Comparison of ENCODE assay signal across 8 mouse cellular contexts in the genomic region with DNA sequence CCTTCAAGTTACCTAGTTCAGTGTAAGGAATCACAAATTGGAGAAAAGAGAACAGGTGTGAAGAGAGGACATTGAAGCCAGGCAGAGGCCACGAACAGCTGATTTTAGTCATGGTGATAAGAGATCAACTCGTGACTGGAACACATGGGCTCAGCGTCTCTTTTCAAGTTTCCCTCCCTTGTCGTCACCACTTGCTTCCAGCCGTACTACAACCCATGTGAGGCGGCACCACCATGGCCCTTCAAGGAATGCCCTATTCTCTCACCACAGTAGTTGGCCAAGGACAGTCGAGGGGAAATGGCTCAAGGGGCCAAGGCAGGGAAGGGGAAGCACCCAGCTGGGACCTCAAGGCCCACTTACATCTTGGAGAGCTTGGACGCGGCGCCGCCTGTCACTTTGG. TPM values are rescaled to one million over a fixed set of nuclear protein-coding genes. Genes with fewer than 3 reads are reported as not detected.
DNase-seq lines count a peak whose midpoint lies in the region; ATAC-seq and TF ChIP-seq lines count a peak whose summit lies in the region.

No protein-coding gene starts in this region.

- no peaks in the 10 kb centered on the region for H3K9me3 ChIP-seq in hindbrain, embryonic 14.5 days (ENCODE audit: control insufficient read depth, low read length)
- no peaks in the 10 kb centered on the region for H3K9me3 ChIP-seq in stomach, embryonic 16.5 days (replicated peaks; ENCODE audit: control insufficient read depth, low read length)

- DNase-seq in adrenal gland, postnatal 14 days: peak; percentile 68
- no peak for DNase-seq in adrenal gland, postnatal 4 days (ENCODE audit: low spot score in 2 of 2)
- peak; percentile 66 for DNase-seq in 3T3-L1 (ENCODE audit: low read depth, low spot score)
- DNase-seq in hindbrain, embryonic 14.5 days (ENCODE audit: low spot score): no peak
- DNase-seq in lung, postnatal 4 days: peak; percentile 35 to 43
- no peak for DNase-seq in frontal cortex, postnatal 10 days (ENCODE audit: low spot score in 2 of 2)

- peaks cover 43% of the 10 kb centered on the region for H3K36me3 ChIP-seq in hindbrain, embryonic 14.5 days (replicated peaks; ENCODE audit: control insufficient read depth, insufficient read depth)
- H3K36me3 ChIP-seq in stomach, embryonic 16.5 days (ENCODE audit: control insufficient read depth, insufficient read depth, low read length): peaks cover 24% of the 10 kb centered on the region

- peak overlapping the region; percentile 59 for H3K4me3 ChIP-seq in cortical plate, adult 2 months (ENCODE audit: insufficient read depth, low read length)
- H3K4me3 ChIP-seq in hindbrain, embryonic 14.5 days (replicated peaks; ENCODE audit: low read length): peak overlapping the region; percentile 69
- H3K4me3 ChIP-seq in stomach, embryonic 16.5 days (replicated peaks; ENCODE audit: low read length): peak overlapping the region; percentile 84

- peak overlapping the region; percentile 78 for H3K9ac ChIP-seq in hindbrain, embryonic 14.5 days
- peak overlapping the region; percentile 85 for H3K9ac ChIP-seq in stomach, embryonic 16.5 days (ENCODE audit: low read length)

- no peaks in the 10 kb centered on the region for H3K27me3 ChIP-seq in hindbrain, embryonic 14.5 days (ENCODE audit: control insufficient read depth, insufficient read depth, low read length)
- no peaks in the 10 kb centered on the region for H3K27me3 ChIP-seq in stomach, embryonic 16.5 days (ENCODE audit: control insufficient read depth, insufficient read depth, low read length)

- H3K4me2 ChIP-seq in hindbrain, embryonic 14.5 days (replicated peaks): peak overlapping the region; percentile 80
- peak overlapping the region; percentile 96 for H3K4me2 ChIP-seq in stomach, embryonic 16.5 days (ENCODE audit: low read depth, low read length)

- no peak overlapping the region for H3K27ac ChIP-seq in cortical plate, adult 2 months (ENCODE audit: insufficient read depth, low read length)
- H3K27ac ChIP-seq in hindbrain, embryonic 14.5 days: peak overlapping the region; percentile 81; the same call in 1 of the 2 replicates
- H3K27ac ChIP-seq in stomach, embryonic 16.5 days (ENCODE audit: low read length): peak overlapping the region; percentile 74

- peaks cover 2% of the 10 kb centered on the region; the same call in 1 of the 2 replicates for H3K4me1 ChIP-seq in cortical plate, adult 2 months (ENCODE audit: control insufficient read depth, insufficient read depth, low read length)
- peaks cover 39% of the 10 kb centered on the region for H3K4me1 ChIP-seq in hindbrain, embryonic 14.5 days (replicated peaks; ENCODE audit: control insufficient read depth, insufficient read depth, low read length)
- peaks cover 29% of the 10 kb centered on the region for H3K4me1 ChIP-seq in stomach, embryonic 16.5 days (ENCODE audit: control insufficient read depth, insufficient read depth, low read length)

- no peak for TF ChIP-seq POLR2A in cortical plate, adult 2 months (IDR thresholded peaks at IDR 0.05; ENCODE audit: extremely low read depth, insufficient read depth, low read length)

- ATAC-seq in hindbrain, embryonic 14.5 days (ENCODE audit: low FRiP score): no peak
- ATAC-seq in stomach, embryonic 16.5 days (ENCODE audit: insufficient read depth, low FRiP score): no peak

- TF ChIP-seq CTCF in cortical plate, adult 2 months (IDR thresholded peaks at IDR 0.05; ENCODE audit: extremely low read depth, insufficient read depth, low read length): no peak

- WGBS in hindbrain, embryonic 14.5 days: under 1% methylated on average over 11 of the region's 11 CpGs
- WGBS in stomach, embryonic 16.5 days: under 1% methylated on average over 11 of the region's 11 CpGs

RNA-seq across cellular contexts. Expression of a gene that starts 0.8 kb away (rescaled TPM):
- 71.6 and 76.5 TPM in 2 replicates for total RNA-seq in adrenal gland, postnatal 14 days (2021)
- 10 to 100 TPM; 67.1 to 68.3 TPM for total RNA-seq in adrenal gland, postnatal 4 days (2021)
- 108 and 112 TPM in 2 replicates for polyA plus RNA-seq in cortical plate, adult 2 months (2012; rRNA removed)
- polyA plus RNA-seq in hindbrain, embryonic 14.5 days (2014; fragmentation: Nextera tagmentation; extraction: Ambion mirVana): 146 and 155 TPM in 2 replicates
- polyA plus RNA-seq in stomach, embryonic 16.5 days (2015; fragmentation: Nextera tagmentation; extraction: Ambion mirVana): 102 and 114 TPM in 2 replicates

RNA-seq across cellular contexts. Expression of a gene that starts 1.1 kb away (rescaled TPM):
- 384 and 477 TPM in 2 replicates for total RNA-seq in adrenal gland, postnatal 14 days (2021)
- total RNA-seq in adrenal gland, postnatal 4 days (2021): 100 to 1,000 TPM; 646 to 654 TPM
- 254 and 275 TPM in 2 replicates for polyA plus RNA-seq in cortical plate, adult 2 months (2012; rRNA removed)
- 580 and 697 TPM in 2 replicates for polyA plus RNA-seq in hindbrain, embryonic 14.5 days (2014; fragmentation: Nextera tagmentation; extraction: Ambion mirVana)
- polyA plus RNA-seq in stomach, embryonic 16.5 days (2015; fragmentation: Nextera tagmentation; extraction: Ambion mirVana): 789 and 1,020 TPM in 2 replicates

RNA-seq across cellular contexts. Expression of a gene that starts 7.1 kb away (rescaled TPM):
- 0.22 and 0.45 TPM in 2 replicates for total RNA-seq in adrenal gland, postnatal 14 days (2021)
- total RNA-seq in adrenal gland, postnatal 4 days (2021): under 1 TPM; 0.67 to 0.73 TPM
- 1.0 and 1.1 TPM in 2 replicates for polyA plus RNA-seq in cortical plate, adult 2 months (2012; rRNA removed)
- 1.1 and 1.2 TPM in 2 replicates for polyA plus RNA-seq in hindbrain, embryonic 14.5 days (2014; fragmentation: Nextera tagmentation; extraction: Ambion mirVana)
- 1.7 and 1.9 TPM in 2 replicates for polyA plus RNA-seq in stomach, embryonic 16.5 days (2015; fragmentation: Nextera tagmentation; extraction: Ambion mirVana)

Comparison
In these comparisons a context has a peak if more than half of its experiments do, and no peak if none do; other contexts are left out.
1. DNase-seq: peak in adrenal gland, postnatal 14 days (single experiment), 3T3-L1 (single experiment) and lung, postnatal 4 days (2 of 2); none in adrenal gland, postnatal 4 days (0 of 2), hindbrain, embryonic 14.5 days (single experiment) and frontal cortex, postnatal 10 days (0 of 2).
2. Peak in every context shown above with its lines, with median percentiles within 50 percentile points of each other: H3K4me3 ChIP-seq.